9 mouse cellular contexts compared by ENCODE assay signal in genomic region chr12:36039541-36040084, GRCm38 (mm10). TPM values are rescaled to one million over a fixed set of nuclear protein-coding genes. Genes with fewer than 3 reads are reported as not detected.
A peak's percentile ranks its signal among the peaks of the same experiment; 100 is the strongest.
DNase-seq lines count a peak whose midpoint lies in the region; ATAC-seq and TF ChIP-seq lines count a peak whose summit lies in the region.
"Had no signal": no experiment of that assay in that cellular context is flagged by ENCODE, and none has a peak within 500 bp of the region (broad histone marks: within the 10 kb centered on the region; RNA-seq: fewer than 3 reads in every experiment).

No protein-coding gene starts in this region.

- no peaks in the 10 kb centered on the region for H3K27me3 ChIP-seq in cerebellum, adult 2 months (ENCODE audit: control insufficient read depth, insufficient read depth, low read length)
- no peaks in the 10 kb centered on the region for H3K27me3 ChIP-seq in forebrain, embryonic 16.5 days (replicated peaks; ENCODE audit: control insufficient read depth, insufficient read depth, low read length)
- no peaks in the 10 kb centered on the region for H3K27me3 ChIP-seq in splenic B cell, adult 2 months (ENCODE audit: control insufficient read depth, insufficient read depth, low read length, poor library complexity, severe bottlenecking)

- peak; percentile 30 to 40 for DNase-seq in cerebellum, adult 2 months
- DNase-seq in cerebellum, adult 11 months = no peak
- peak; percentile 91 for DNase-seq in A20 (ENCODE audit: low read depth, low spot score)
- peak; percentile 14 for DNase-seq in lung, postnatal 10 days
- peak; percentile 82 for DNase-seq in splenic B cell, adult 2 months (ENCODE audit: low read depth, low spot score)
- no peak for DNase-seq in layer of hippocampus, adult 18-20 months (ENCODE audit: low spot score in 2 of 2)
- DNase-seq in gastrocnemius, postnatal 10 days = no peak

- peaks cover 7% of the 10 kb centered on the region; the same call in 1 of the 2 replicates for H3K9me3 ChIP-seq in forebrain, embryonic 16.5 days (ENCODE audit: control insufficient read depth, low read length)

- ATAC-seq in forebrain, embryonic 16.5 days = no peak

- no peak overlapping the region for H3K9ac ChIP-seq in forebrain, embryonic 16.5 days (replicated peaks; ENCODE audit: low read depth, low read length)

- H3K36me3 ChIP-seq in forebrain, embryonic 16.5 days (ENCODE audit: control insufficient read depth, insufficient read depth) = no peaks in the 10 kb centered on the region
- no peaks in the 10 kb centered on the region for H3K36me3 ChIP-seq in splenic B cell, adult 2 months (ENCODE audit: control insufficient read depth, insufficient read depth, low read length, poor library complexity, severe bottlenecking)

- H3K4me1 ChIP-seq in cerebellum, adult 2 months (ENCODE audit: control insufficient read depth, insufficient read depth, low read length) = no peaks in the 10 kb centered on the region; the same call in 1 of the 2 replicates
- H3K4me1 ChIP-seq in forebrain, embryonic 16.5 days (replicated peaks; ENCODE audit: control insufficient read depth, insufficient read depth, low read length) = peaks cover 15% of the 10 kb centered on the region

- no peak for TF ChIP-seq CTCF in cerebellum, adult 2 months (IDR thresholded peaks at IDR 0.05; ENCODE audit: borderline replicate concordance, insufficient read depth, low read depth, low read length)

- TF ChIP-seq POLR2A in cerebellum, adult 2 months (IDR thresholded peaks at IDR 0.05; ENCODE audit: borderline replicate concordance, insufficient read depth, low read length) = no peak

- peak overlapping the region; percentile 1 for H3K4me3 ChIP-seq in cerebellum, adult 2 months (replicated peaks; ENCODE audit: insufficient read depth, low read depth, low read length)
- peak overlapping the region; percentile 27 for H3K4me3 ChIP-seq in forebrain, embryonic 16.5 days (replicated peaks; ENCODE audit: low read length)

- H3K4me2 ChIP-seq in forebrain, embryonic 16.5 days (ENCODE audit: low read length) = peak overlapping the region; percentile 44

- 52% methylated on average over 9 of the region's 9 CpGs for WGBS in cerebellum, adult 2 months
- WGBS in forebrain, embryonic 16.5 days = 70% methylated on average over 9 of the region's 9 CpGs

- no peak overlapping the region for H3K27ac ChIP-seq in cerebellum, adult 2 months (ENCODE audit: insufficient read depth, low read length)
- no peak overlapping the region for H3K27ac ChIP-seq in forebrain, embryonic 16.5 days (ENCODE audit: low read length)

RNA-seq across cellular contexts. Expression of gene Tspan13, which starts 2.7 kb away (rescaled TPM):
- polyA plus RNA-seq in cerebellum, adult 2 months (2012; rRNA removed) = 157 and 167 TPM in 2 replicates
- polyA plus RNA-seq in forebrain, embryonic 16.5 days (2015; fragmentation: Nextera tagmentation; extraction: Ambion mirVana) = 295 and 340 TPM in 2 replicates
- total RNA-seq in layer of hippocampus, adult 18-20 months (2021) = 100 to 1,000 TPM; 284 to 286 TPM
- 10 to 100 TPM; 50.8 to 59.4 TPM for total RNA-seq in gastrocnemius, postnatal 10 days (2021)

RNA-seq across cellular contexts. Expression of gene Agr2, which starts 46.9 kb away (rescaled TPM):
- polyA plus RNA-seq in cerebellum, adult 2 months (2012; rRNA removed) = not detected in 2 replicates
- not detected in 2 replicates for polyA plus RNA-seq in forebrain, embryonic 16.5 days (2015; fragmentation: Nextera tagmentation; extraction: Ambion mirVana)
- total RNA-seq in layer of hippocampus, adult 18-20 months (2021) = not detected
- not detected for total RNA-seq in gastrocnemius, postnatal 10 days (2021)
- polyA plus RNA-seq: C2C12 had no signal

Comparison
In these comparisons a context has a peak if more than half of its experiments do, and no peak if none do; other contexts are left out.
1. DNase-seq: peak in cerebellum, adult 2 months (2 of 2), A20 (single experiment), lung, postnatal 10 days (single experiment) and splenic B cell, adult 2 months (single experiment); none in cerebellum, adult 11 months (single experiment), layer of hippocampus, adult 18-20 months (0 of 2) and gastrocnemius, postnatal 10 days (single experiment).
2. RNA of gene Tspan13, which starts 2.7 kb away (total RNA-seq): 284 to 286 TPM in layer of hippocampus, adult 18-20 months; 50.8 to 59.4 TPM in gastrocnemius, postnatal 10 days; every median in the first group is over 4 times any median in the second.